Mouse (Mus musculus): ENCODE measurements around the gene Cux2.
A peak's percentile ranks its signal among the peaks of the same experiment; 100 is the strongest.

Cux2 gene

GRCm38 (mm10) chr5:122017269-122017668, 32.6 kb downstream of the Cux2 start:
- no peak for DNase-seq (ENCODE audit: low spot score in 2 of 2)

GRCm38 (mm10) chr5:122016744-122017143, 33.2 kb downstream of the Cux2 start:
- no peak for DNase-seq (ENCODE audit: low spot score in 2 of 2)

- peak in 1 of 2 experiments; percentile 28 for DNase-seq (ENCODE audit: low spot score in 2 of 2)
Measured at GRCm38 (mm10) chr5:122015149-122015548, 34.8 kb downstream of the Cux2 start.

GRCm38 (mm10) chr5:122014671-122015070, 35.2 kb downstream of the Cux2 start:
- no peak for DNase-seq (ENCODE audit: low spot score in 2 of 2)

GRCm38 (mm10) chr5:122011289-122011688, 38.6 kb downstream of the Cux2 start:
- no peak for DNase-seq (ENCODE audit: low spot score in 2 of 2)

- no peak for DNase-seq (ENCODE audit: low spot score in 2 of 2)
Measured at GRCm38 (mm10) chr5:122007946-122008441, 41.9 kb downstream of the Cux2 start.

GRCm38 (mm10) chr5:122003460-122003859, 46.4 kb downstream of the Cux2 start:
- no peak for DNase-seq (ENCODE audit: low spot score in 2 of 2)

- peak in 1 of 2 experiments; percentile 50 for DNase-seq (ENCODE audit: low spot score in 2 of 2)
Measured at GRCm38 (mm10) chr5:122002148-122002547, 47.8 kb downstream of the Cux2 start.

- DNase-seq (ENCODE audit: low spot score in 2 of 2) = no peak
Measured at GRCm38 (mm10) chr5:122001311-122001710, 48.6 kb downstream of the Cux2 start.

GRCm38 (mm10) chr5:122000381-122000780, 49.5 kb downstream of the Cux2 start:
- DNase-seq (ENCODE audit: low spot score in 2 of 2) = no peak

GRCm38 (mm10) chr5:121998981-121999795, 50.7 kb downstream of the Cux2 start:
- DNase-seq (ENCODE audit: low spot score in 2 of 2) = peak; percentile 67 to 80

- no peak for DNase-seq (ENCODE audit: low spot score in 2 of 2)
Measured at GRCm38 (mm10) chr5:121998281-121998680, 51.6 kb downstream of the Cux2 start.

- DNase-seq (ENCODE audit: low spot score in 2 of 2) = no peak
Measured at GRCm38 (mm10) chr5:121996701-121997100, 53.2 kb downstream of the Cux2 start.

- no peak for DNase-seq (ENCODE audit: low spot score in 2 of 2)
Measured at GRCm38 (mm10) chr5:121994808-121995207, 55.1 kb downstream of the Cux2 start.

- no peak for DNase-seq (ENCODE audit: low spot score in 2 of 2)
Measured at GRCm38 (mm10) chr5:121991914-121992313, 58.0 kb downstream of the Cux2 start.

- DNase-seq (ENCODE audit: low spot score in 2 of 2) = no peak
Measured at GRCm38 (mm10) chr5:121985855-121986254, 64.0 kb downstream of the Cux2 start.

GRCm38 (mm10) chr5:121981650-121982131, 68.2 kb downstream of the Cux2 start:
- DNase-seq (ENCODE audit: low spot score in 2 of 2) = no peak

GRCm38 (mm10) chr5:121976331-121976730, 73.6 kb downstream of the Cux2 start:
- DNase-seq (ENCODE audit: low spot score in 2 of 2) = no peak

GRCm38 (mm10) chr5:121973541-121973940, 76.4 kb downstream of the Cux2 start:
- no peak for DNase-seq (ENCODE audit: low spot score in 2 of 2)

- DNase-seq (ENCODE audit: low spot score in 2 of 2) = no peak
Measured at GRCm38 (mm10) chr5:121972680-121973192, 77.2 kb downstream of the Cux2 start.

- no peak for DNase-seq (ENCODE audit: low spot score in 2 of 2)
Measured at GRCm38 (mm10) chr5:121968999-121969398, 80.9 kb downstream of the Cux2 start.

- DNase-seq (ENCODE audit: low spot score in 2 of 2) = no peak
Measured at GRCm38 (mm10) chr5:121968416-121968815, 81.5 kb downstream of the Cux2 start.

GRCm38 (mm10) chr5:121967520-121967919, 82.4 kb downstream of the Cux2 start:
- no peak for DNase-seq (ENCODE audit: low spot score in 2 of 2)
